Mouse (Mus musculus): ENCODE results near the gene Fuom. TPM values are rescaled to one million over a fixed set of nuclear protein-coding genes. Genes with fewer than 3 reads are reported as not detected.

Gene Fuom
- polyA plus RNA-seq, 1 experiment from 2014 or later: 13.9 TPM

DNA sequence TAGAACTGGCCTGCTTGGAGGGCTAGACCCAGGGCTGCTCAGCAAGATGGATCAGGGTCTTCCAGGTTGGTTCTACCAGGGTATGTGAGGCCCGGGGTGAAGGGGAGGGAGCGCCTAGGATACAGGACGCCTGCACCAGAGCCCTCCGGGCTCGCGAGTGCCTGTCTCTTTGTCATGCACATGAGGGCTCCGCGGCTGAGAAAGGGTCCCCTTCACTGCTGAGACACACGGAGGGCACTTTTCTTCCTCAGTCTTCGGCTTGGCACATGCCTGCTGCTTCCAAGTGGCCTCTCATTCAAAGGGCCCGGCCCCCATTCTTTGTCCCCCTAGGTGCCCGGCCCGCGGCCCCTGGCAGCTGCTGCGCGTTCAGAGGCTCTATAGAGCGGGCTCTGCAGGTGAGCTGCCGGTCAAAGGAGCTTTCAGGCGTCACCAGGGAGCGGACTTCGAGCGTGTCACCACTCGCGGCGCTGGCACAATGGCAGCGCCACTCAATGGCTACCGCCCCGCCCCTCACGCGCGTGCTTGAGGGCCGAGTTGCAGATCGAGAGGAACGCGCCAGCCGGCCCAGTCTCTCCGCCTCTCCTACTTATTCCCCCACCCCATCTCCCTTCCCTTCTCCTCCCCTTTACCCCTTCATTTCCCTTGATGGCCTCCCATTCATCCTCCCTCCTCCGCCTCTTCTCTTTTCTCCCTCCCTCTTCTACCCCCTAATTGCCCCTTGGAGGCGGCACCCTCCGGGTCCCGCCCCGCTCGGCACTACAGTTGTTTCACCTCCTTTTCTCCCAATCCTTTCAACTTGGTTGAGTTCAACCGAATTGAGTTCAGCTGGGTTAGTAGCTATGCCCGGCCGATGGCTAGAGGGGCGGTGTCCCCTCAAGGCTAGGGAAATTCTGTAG lies 41.1 kb downstream of the Fuom start:
- Histone ChIP-seq H3K4me1 (peaks cover 33% of the 10 kb centered on the region), H3K27ac (peak overlapping the region; percentile 76), H3K36me3 (no peaks in the 10 kb centered on the region), H3K4me3 (peak overlapping the region; percentile 54), H3K9me3 (replicated peaks) (no peaks in the 10 kb centered on the region), H3K27me3 (ENCODE audit: low read depth, poor library complexity, severe bottlenecking) (peaks cover 95% of the 10 kb centered on the region)
- under 1% methylated on average over 47 of the region's 47 CpGs for WGBS
- peak; percentile 68 for DNase-seq (ENCODE audit: low spot score)

DNA sequence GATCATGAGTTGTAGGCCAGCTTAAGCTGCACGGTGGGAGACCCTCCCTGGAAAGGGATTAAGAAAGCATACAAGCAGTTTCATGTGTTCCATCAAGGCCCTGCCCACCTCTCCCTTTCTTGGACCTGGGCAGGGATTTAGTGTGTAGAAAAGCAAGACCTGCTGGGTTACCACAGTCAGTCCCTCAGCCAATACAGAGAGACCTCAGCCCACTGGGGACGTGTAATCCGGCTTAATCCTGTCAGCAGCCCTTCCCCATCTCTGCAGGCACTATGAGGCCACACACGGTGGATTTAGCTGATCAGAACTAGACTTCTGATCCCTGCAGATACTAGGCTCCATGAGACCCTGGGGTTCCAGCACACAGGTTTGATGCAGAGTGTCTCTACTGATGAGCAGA lies 42.6 kb downstream of the Fuom start:
- Histone ChIP-seq H3K36me3 (no peaks in the 10 kb centered on the region), H3K27ac (no peak overlapping the region), H3K9me3 (replicated peaks) (no peaks in the 10 kb centered on the region), H3K4me3 (no peak overlapping the region), H3K27me3 (ENCODE audit: low read depth, poor library complexity, severe bottlenecking) (peaks cover 100% of the 10 kb centered on the region), H3K4me1 (peaks cover 33% of the 10 kb centered on the region)
- WGBS: 32% methylated on average over 4 of the region's 4 CpGs
- DNase-seq (ENCODE audit: low spot score): no peak

DNA sequence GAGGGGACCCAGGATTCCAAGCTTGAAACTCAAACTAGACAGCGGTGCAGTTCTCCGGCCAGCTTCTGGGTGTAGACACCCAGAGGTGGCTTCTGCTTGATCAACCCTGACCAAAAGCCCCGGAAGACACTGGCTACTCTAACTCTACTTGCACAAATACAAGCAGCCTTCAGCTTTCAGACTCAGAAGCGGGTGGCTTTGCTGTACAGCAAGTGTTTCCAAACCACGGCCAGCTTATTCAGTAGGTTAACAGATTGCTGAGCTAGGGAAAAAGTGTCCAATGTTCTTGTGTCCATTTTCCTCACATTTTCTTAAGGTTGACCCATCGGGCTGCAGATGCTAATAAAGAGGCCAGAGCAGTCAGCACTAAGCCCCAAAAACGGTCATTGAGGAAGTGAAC lies 43.7 kb downstream of the Fuom start:
- Histone ChIP-seq H3K4me1 (peaks cover 33% of the 10 kb centered on the region), H3K4me3 (peak overlapping the region; percentile 64), H3K9me3 (replicated peaks) (no peaks in the 10 kb centered on the region), H3K36me3 (no peaks in the 10 kb centered on the region), H3K27ac (peak overlapping the region; percentile 88), H3K27me3 (ENCODE audit: low read depth, poor library complexity, severe bottlenecking) (peaks cover 99% of the 10 kb centered on the region)
- DNase-seq (ENCODE audit: low spot score): no peak
- whole genome bisulfite sequencing: 20% methylated on average over 7 of the region's 7 CpGs

DNA sequence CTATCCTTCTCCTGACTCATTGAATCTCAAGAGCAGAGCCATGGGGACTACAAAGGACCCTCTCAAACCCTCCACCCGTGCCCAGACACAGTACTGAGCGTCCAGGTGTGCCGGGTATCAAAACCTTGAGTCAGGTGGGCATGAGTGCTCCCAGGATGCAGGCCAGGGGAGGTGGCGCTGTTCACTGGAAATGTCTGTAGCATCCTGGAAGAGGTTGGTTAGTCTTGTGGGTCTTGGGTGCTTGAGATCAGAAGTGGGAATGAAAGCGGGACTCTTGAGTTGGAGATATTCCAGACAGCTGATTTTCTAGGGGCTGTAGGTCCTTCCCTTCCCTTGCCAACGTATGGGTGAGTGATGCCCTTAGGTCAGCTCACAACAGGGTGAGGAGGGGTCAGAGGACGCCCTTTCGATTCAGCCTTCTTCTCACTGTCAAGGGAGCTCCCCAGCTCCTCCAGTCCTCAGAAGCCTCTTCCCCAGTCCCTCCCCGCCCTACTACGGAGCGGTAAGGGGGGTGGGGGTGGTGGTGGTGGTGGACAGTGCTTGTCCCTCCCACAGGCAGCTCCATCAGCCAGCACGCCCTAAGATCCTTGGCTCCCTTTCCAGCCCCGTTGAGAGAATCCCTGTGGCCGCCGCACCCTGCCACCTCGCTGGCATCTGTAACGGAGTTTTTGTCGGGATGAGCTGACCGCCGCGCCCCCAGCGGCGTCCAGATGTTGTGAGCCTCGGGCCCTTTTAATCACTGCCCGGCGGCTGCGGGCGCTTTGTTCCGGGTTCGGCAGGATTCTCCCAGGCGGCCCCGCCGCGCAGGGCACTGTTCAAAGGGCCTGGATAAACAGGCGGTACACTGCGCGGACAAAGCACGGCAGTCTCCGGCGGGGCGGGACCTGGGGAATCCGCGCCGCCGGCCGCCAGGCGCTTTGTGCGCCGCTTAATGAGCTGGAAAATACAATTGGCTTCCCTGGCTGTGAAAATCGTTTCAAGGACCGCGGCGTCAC lies 44.5 kb downstream of the Fuom start:
- H3K36me3 ChIP-seq: no peaks in the 10 kb centered on the region
- no peaks in the 10 kb centered on the region for H3K9me3 ChIP-seq (replicated peaks)
- peak; percentile 82 for DNase-seq (ENCODE audit: low spot score)
- H3K27me3 ChIP-seq (ENCODE audit: low read depth, poor library complexity, severe bottlenecking): peaks cover 99% of the 10 kb centered on the region
- 2% methylated on average over 53 of the region's 53 CpGs for WGBS
- peaks cover 33% of the 10 kb centered on the region for H3K4me1 ChIP-seq
- peak overlapping the region; percentile 88 for H3K27ac ChIP-seq
- H3K4me3 ChIP-seq: peak overlapping the region; percentile 64

DNA sequence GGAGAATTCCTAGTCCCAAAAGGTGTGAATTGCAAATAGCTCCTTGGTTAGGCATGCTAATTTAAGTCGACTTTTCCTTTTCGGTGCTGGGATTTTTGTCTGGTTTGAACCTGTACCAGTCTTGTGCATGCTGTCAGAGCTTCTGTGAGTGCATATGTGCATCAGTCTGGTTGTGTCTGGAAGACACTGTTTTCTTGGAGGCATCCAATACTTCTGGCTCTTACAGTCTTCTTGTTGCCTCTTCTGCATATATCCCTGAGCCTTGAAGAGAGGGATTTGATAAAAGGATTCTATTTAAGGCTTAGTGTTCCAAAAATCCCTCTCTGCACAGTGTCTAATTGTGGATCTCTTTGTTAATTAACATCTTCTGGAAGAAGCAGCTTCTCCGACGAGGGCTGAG lies 48.1 kb downstream of the Fuom start:
- no peaks in the 10 kb centered on the region for H3K9me3 ChIP-seq (replicated peaks)
- H3K4me3 ChIP-seq: no peak overlapping the region
- no peaks in the 10 kb centered on the region for H3K36me3 ChIP-seq
- peaks cover 21% of the 10 kb centered on the region for H3K4me1 ChIP-seq
- no peak overlapping the region for H3K27ac ChIP-seq
- WGBS: 77% methylated on average over 4 of the region's 4 CpGs
- H3K27me3 ChIP-seq (ENCODE audit: low read depth, poor library complexity, severe bottlenecking): peaks cover 99% of the 10 kb centered on the region
- no peak for DNase-seq (ENCODE audit: low spot score)

DNA sequence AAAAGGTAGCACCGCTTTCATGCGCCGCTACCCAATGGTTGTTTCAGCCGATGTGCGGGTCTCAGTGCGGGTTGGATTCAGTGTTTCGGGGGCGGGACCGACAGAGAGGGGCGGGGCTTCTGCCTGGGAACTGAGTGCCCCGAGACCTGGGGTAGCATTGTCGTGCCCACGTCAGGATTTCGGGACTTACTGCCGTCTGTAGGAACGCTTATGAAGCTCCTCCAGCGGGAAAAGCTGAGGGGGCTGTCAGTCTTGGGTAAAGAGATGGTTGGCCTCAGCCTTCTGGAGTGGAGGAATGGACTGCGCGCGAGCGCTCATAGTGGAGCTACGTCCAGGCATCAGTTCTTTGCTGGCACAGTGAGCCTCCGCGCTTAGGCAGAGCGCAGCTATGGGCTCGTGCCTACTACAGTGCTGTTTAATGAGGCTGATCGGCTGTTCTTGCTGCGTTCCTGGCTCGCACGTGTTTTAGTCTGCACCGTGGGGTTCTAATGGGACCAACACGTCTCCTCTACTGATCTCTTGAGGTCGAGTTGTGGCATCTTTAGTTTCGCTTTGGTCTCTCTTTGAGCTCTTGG lies 53.0 kb downstream of the Fuom start:
- Histone ChIP-seq H3K36me3 (no peaks in the 10 kb centered on the region), H3K27ac (no peak overlapping the region), H3K9me3 (replicated peaks) (no peaks in the 10 kb centered on the region), H3K4me1 (peaks cover 23% of the 10 kb centered on the region), H3K4me3 (peak overlapping the region; percentile 50), H3K27me3 (ENCODE audit: low read depth, poor library complexity, severe bottlenecking) (peaks cover 100% of the 10 kb centered on the region)
- peak; percentile 61 for DNase-seq (ENCODE audit: low spot score)
- WGBS: 1% methylated on average over 34 of the region's 34 CpGs

DNA sequence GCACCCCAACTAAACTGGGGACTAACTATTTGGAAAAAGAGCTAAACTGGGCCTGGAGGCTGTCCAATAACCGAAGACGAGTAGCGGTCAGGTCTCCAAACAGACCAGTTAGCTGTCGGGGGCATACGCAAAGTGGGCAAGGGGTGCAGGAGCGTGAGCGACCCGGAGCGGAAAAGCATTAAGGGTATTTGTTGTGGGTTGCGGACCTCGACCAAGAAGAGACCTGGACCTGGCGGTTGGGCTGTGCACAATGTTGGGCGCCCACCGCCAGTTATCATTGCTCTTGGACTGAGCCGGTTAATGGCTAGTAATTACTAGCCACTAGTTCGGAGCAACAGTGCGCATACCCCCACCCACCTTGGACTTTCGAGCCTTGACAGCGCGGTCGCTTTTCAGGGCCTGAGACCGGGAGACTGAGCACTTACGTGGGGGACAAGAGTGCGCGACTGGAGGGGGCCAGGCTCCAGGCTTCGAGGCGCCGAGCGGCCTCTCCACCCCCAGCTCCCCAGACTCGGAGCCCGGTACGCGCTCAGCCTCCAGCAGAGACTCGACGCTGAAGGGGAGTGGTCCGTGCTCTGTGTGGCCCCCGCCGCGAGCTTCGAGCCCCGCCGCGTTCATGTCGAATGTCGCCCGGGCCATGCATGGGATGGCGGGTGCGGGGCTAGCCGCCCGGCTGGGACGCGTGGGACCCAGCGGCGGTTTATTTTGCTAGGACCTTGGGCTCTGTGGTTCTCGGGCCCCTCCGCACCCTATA lies 53.7 kb downstream of the Fuom start, which contains the start of gene Msx3:
Gene Msx3 (minus strand): TSS at position 729 of the 754 bp plus-strand sequence.
- Histone ChIP-seq H3K4me3 (peak within 1 kb of the TSS; percentile 50), H3K4me1 (peaks cover 23% of the 10 kb centered on the region), H3K27ac (no peak within 1 kb of the TSS), H3K36me3 (no peaks in the 10 kb centered on the region), H3K27me3 (ENCODE audit: low read depth, poor library complexity, severe bottlenecking) (peaks cover 97% of the 10 kb centered on the region), H3K9me3 (replicated peaks) (no peaks in the 10 kb centered on the region)
- DNase-seq (ENCODE audit: low spot score): peak; percentile 64
- 2% methylated on average over 52 of the region's 56 CpGs for WGBS

DNA sequence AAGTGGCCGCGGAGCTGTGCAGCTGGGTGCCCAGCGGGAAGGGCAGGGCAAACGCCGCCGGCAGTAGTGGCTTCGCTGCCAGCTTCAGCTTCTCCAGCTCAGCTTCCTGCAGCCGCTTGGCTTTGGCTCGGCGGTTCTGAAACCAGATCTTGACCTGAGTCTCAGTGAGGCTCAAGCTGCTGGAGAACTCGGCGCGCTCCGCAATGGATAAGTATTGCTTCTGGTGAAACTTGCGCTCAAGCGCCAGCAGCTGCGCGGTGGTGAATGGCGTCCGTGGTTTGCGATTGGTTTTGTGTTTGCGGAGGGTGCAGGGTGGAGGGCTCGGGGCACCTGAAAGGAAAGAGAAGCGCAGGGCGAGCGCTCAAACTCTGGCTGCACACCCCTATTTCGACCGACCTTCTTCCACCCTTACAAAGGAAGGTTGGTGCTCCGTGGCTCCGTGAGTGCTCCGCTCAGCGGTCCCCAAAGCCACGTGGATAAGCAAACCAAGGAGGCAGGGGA lies 54.4 kb downstream of the Fuom start:
- H3K4me3 ChIP-seq: peak overlapping the region; percentile 50
- no peak overlapping the region for H3K27ac ChIP-seq
- H3K9me3 ChIP-seq (replicated peaks): no peaks in the 10 kb centered on the region
- no peaks in the 10 kb centered on the region for H3K36me3 ChIP-seq
- WGBS: under 1% methylated on average over 33 of the region's 33 CpGs
- no peak for DNase-seq (ENCODE audit: low spot score)
- peaks cover 23% of the 10 kb centered on the region for H3K4me1 ChIP-seq
- H3K27me3 ChIP-seq (ENCODE audit: low read depth, poor library complexity, severe bottlenecking): peaks cover 91% of the 10 kb centered on the region

Other genes with a start within 250 kb of the Fuom start
- not detected in 2 replicates for gene Kndc1, start 207.7 kb downstream of the Fuom start, polyA plus RNA-seq (2016; fragmentation: Nextera tagmentation; extraction: Ambion mirVana)
- 0.38 and 0.64 TPM in 2 replicates for gene Utf1, start 158.7 kb downstream of the Fuom start, polyA plus RNA-seq (2016; fragmentation: Nextera tagmentation; extraction: Ambion mirVana)
- 0.39 and 0.85 TPM in 2 replicates for gene 6430531B16Rik, start 123.7 kb downstream of the Fuom start, polyA plus RNA-seq (2016; fragmentation: Nextera tagmentation; extraction: Ambion mirVana)
- 2.2 TPM in 2 replicates for gene Adam8, start 109.9 kb downstream of the Fuom start, polyA plus RNA-seq (2016; fragmentation: Nextera tagmentation; extraction: Ambion mirVana)
- 38.8 and 40.7 TPM in 2 replicates for gene Zfp511, start 66.0 kb downstream of the Fuom start, polyA plus RNA-seq (2016; fragmentation: Nextera tagmentation; extraction: Ambion mirVana)
- gene Tubgcp2, start 65.8 kb downstream of the Fuom start, polyA plus RNA-seq (2016; fragmentation: Nextera tagmentation; extraction: Ambion mirVana): 81.6 and 87.8 TPM in 2 replicates
- not detected in 2 replicates for gene Msx3, start 53.4 kb downstream of the Fuom start, polyA plus RNA-seq (2016; fragmentation: Nextera tagmentation; extraction: Ambion mirVana)
- gene Caly, start 19.9 kb downstream of the Fuom start, polyA plus RNA-seq (2016; fragmentation: Nextera tagmentation; extraction: Ambion mirVana): 1.1 and 1.2 TPM in 2 replicates
- gene Prap1, start 9.0 kb downstream of the Fuom start, polyA plus RNA-seq (2016; fragmentation: Nextera tagmentation; extraction: Ambion mirVana): not detected in 2 replicates
- gene Paox, start 13.4 kb upstream of the Fuom start, polyA plus RNA-seq (2016; fragmentation: Nextera tagmentation; extraction: Ambion mirVana): 19.2 and 23.7 TPM in 2 replicates
- 174 and 178 TPM in 2 replicates for gene Echs1, start 14.0 kb upstream of the Fuom start, polyA plus RNA-seq (2016; fragmentation: Nextera tagmentation; extraction: Ambion mirVana)
- 29.5 and 31.9 TPM in 2 replicates for gene Mtg1, start 35.1 kb upstream of the Fuom start, polyA plus RNA-seq (2016; fragmentation: Nextera tagmentation; extraction: Ambion mirVana)
- not detected in 2 replicates for gene Sprn, start 52.4 kb upstream of the Fuom start, polyA plus RNA-seq (2016; fragmentation: Nextera tagmentation; extraction: Ambion mirVana)
- gene Olfr522, start 62.3 kb upstream of the Fuom start, polyA plus RNA-seq (2016; fragmentation: Nextera tagmentation; extraction: Ambion mirVana): not detected in 2 replicates
- not detected in 2 replicates for gene Olfr523, start 70.8 kb upstream of the Fuom start, polyA plus RNA-seq (2016; fragmentation: Nextera tagmentation; extraction: Ambion mirVana)
- gene Olfr524, start 103.5 kb upstream of the Fuom start, polyA plus RNA-seq (2016; fragmentation: Nextera tagmentation; extraction: Ambion mirVana): not detected in 2 replicates
- gene Cd163l1, start 115.8 kb upstream of the Fuom start, polyA plus RNA-seq (2016; fragmentation: Nextera tagmentation; extraction: Ambion mirVana): 0.04 TPM in 1 of 2 replicates, not detected in the other
- not detected in 2 replicates for gene 5830411N06Rik, start 144.8 kb upstream of the Fuom start, polyA plus RNA-seq (2016; fragmentation: Nextera tagmentation; extraction: Ambion mirVana)
- gene Olfr525, start 218.4 kb upstream of the Fuom start, polyA plus RNA-seq (2016; fragmentation: Nextera tagmentation; extraction: Ambion mirVana): not detected in 2 replicates
- not detected in 2 replicates for gene Olfr527, start 231.6 kb upstream of the Fuom start, polyA plus RNA-seq (2016; fragmentation: Nextera tagmentation; extraction: Ambion mirVana)

All from limb, embryonic 10.5 days (tissue).